Mouse (Mus musculus) hindbrain, embryonic 11.5 days (tissue): ENCODE data around the gene Ccn1. TPM values are rescaled to one million over a fixed set of nuclear protein-coding genes. Genes with fewer than 3 reads are reported as not detected.

Experiments
- ATAC-seq: fragments of 200-750 bp; cut with Nextera tagmentation; 2 replicates; pipeline ENCODE4 v1.8.0; 2017; ENCODE audit warnings: mild to moderate bottlenecking, moderate TSS enrichment, moderate library complexity; ENCODE audit not compliant: low FRiP score
- DNase-seq: peaks from one replicate; pipeline ENCODE4 v3.0.0-alpha.2; 2015; ENCODE audit warnings: low spot score
- H3K27ac ChIP-seq: fragments of 300-500 bp; sonication (generic); 2 replicates; pipeline ENCODE4 v1.5.1; 2014; ENCODE audit warnings: mild to moderate bottlenecking, low read depth, low read length
- H3K27me3 ChIP-seq: fragments of 300-500 bp; sonication (generic); 2 replicates; pipeline ENCODE4 v1.6.1; 2014; ENCODE audit warnings: mild to moderate bottlenecking, low read length, moderate library complexity, mixed read lengths; ENCODE audit not compliant: control insufficient read depth, insufficient read depth
- H3K36me3 ChIP-seq: fragments of 300-500 bp; sonication (generic); 2 replicates; pipeline ENCODE4 v1.6.1; 2014; ENCODE audit warnings: mild to moderate bottlenecking, low read length, moderate library complexity, mixed read lengths; ENCODE audit not compliant: control insufficient read depth, insufficient read depth
- H3K4me1 ChIP-seq: fragments of 300-500 bp; sonication (generic); replicated peaks from 2 replicates; pipeline ENCODE4 v1.6.1; 2014; ENCODE audit warnings: low read length, mixed read lengths; ENCODE audit not compliant: control insufficient read depth, insufficient read depth
- H3K4me2 ChIP-seq: fragments of 300-500 bp; sonication (generic); replicated peaks from 2 replicates; pipeline ENCODE4 v1.6.1; 2014; ENCODE audit warnings: mild to moderate bottlenecking, low read depth, low read length
- H3K4me3 ChIP-seq: fragments of 300-500 bp; sonication (generic); 2 replicates; pipeline ENCODE4 v1.5.1; 2014; ENCODE audit warnings: low read depth, low read length
- H3K9ac ChIP-seq: fragments of 300-500 bp; sonication (generic); 2 replicates; pipeline ENCODE4 v1.6.1; 2014; ENCODE audit warnings: low read depth, low read length
- H3K9me3 ChIP-seq: fragments of 300-500 bp; sonication (generic); 2 replicates; pipeline ENCODE4 v1.6.1; 2016; ENCODE audit warnings: low read length; ENCODE audit not compliant: control insufficient read depth
- WGBS: fragments of 180-500 bp; shearing (Covaris S2); extraction: QIAGEN DNeasy Blood & Tissue Kit; methylation state at CpG from one replicate; pipeline ENCODE4 v1.1.7; 2014; 5-methylcytosine and 5-hydroxymethylcytosine counted together
- polyA plus RNA-seq: library from polyadenylated mRNA; unstranded; fragments of >200 nt; fragmentation: Nextera tagmentation; extraction: Ambion mirVana; gene quantifications from 2 replicates; pipeline ENCODE4 v1.2.1, GENCODE M21; 2014

Gene Ccn1
- polyA plus RNA-seq: 23.5 and 23.7 TPM in 2 replicates

DNA sequence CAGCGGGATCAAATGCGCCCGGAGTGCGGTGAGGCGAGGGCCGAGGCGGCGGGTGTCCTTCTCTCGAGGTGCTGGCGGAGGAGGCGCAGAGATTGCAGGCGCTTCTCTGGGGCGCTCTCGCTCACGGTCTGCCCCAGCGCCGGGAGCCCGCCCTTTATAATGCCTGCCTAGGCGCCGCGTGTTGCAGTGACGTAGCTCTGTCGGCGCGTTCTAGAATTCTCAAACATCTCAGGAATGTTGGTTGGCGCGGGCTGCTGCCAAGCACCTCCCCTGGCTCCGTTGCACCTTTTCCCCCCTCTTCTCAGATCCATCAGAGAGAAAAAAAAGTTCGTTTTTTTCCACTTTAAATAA lies at the start of gene Ccn1:
Gene Ccn1 (minus strand): TSS at position 130 of the 351 bp plus-strand sequence.
- ATAC-seq (peak; percentile 58), DNase-seq (peak; percentile 86)
- H3K27me3 ChIP-seq: peaks cover 14% of the 10 kb centered on the region
- H3K4me2 ChIP-seq: peak within 1 kb of the TSS; percentile 76
- H3K4me1 ChIP-seq: peaks cover 20% of the 10 kb centered on the region
- WGBS: 0% methylated on average over 27 of the region's 29 CpGs
- H3K4me3 ChIP-seq: peak within 1 kb of the TSS; percentile 63
- H3K9me3 ChIP-seq: no peaks in the 10 kb centered on the region
- H3K9ac ChIP-seq: peak within 1 kb of the TSS; percentile 82
- H3K36me3 ChIP-seq: no peaks in the 10 kb centered on the region
- peak within 1 kb of the TSS; percentile 67 for H3K27ac ChIP-seq

DNA sequence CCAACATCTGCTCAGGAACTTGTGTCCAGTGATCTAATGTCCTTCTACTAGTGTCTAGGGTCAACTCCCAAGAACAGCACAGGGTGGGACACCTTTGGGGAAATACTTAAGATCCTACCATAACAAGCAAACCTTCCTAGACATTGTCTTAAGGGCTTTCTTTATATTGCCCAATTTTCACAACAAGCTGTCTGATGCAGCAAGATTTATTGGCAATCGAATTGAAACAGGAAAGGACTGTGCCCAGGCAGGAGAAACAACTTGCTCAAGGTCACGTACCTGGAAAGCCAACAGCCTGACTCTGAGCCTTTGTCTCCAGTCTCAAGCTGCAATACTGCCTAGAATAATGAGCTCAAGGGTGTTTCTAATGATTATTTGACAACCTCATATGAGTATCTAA lies 43.6 kb upstream of the Ccn1 start:
- no peak overlapping the region for H3K9ac ChIP-seq
- H3K4me1 ChIP-seq: no peaks in the 10 kb centered on the region
- no peaks in the 10 kb centered on the region for H3K9me3 ChIP-seq
- 91% methylated on average over 2 of the region's 2 CpGs for WGBS
- H3K4me2 ChIP-seq: no peak overlapping the region
- DNase-seq (no peak), ATAC-seq (no peak)
- H3K27ac ChIP-seq: no peak overlapping the region
- H3K4me3 ChIP-seq: no peak overlapping the region
- H3K27me3 ChIP-seq: no peaks in the 10 kb centered on the region
- no peaks in the 10 kb centered on the region for H3K36me3 ChIP-seq

DNA sequence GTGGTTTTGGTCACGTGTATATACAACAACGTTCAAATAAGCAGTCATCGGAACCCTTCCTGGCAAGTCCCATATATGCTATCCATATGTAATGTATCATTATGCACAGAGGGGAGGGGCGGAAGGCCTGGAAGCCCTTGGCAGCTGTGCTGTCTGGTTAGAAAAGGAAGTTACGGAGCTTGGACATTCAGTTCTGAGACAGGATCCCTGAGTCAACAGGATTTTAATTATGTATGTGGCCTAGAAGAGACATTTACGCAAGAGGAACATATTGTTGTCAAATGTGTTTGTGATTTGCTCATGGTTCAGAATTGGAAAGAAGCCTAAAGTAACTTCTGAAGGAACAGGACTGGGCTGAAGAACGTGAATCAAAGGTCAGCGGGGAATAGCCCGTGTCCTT lies 42.3 kb upstream of the Ccn1 start:
- WGBS: 84% methylated on average over 9 of the region's 9 CpGs
- ATAC-seq (no peak), DNase-seq (no peak)
- no peaks in the 10 kb centered on the region for H3K4me1 ChIP-seq
- H3K9me3 ChIP-seq: no peaks in the 10 kb centered on the region
- H3K36me3 ChIP-seq: no peaks in the 10 kb centered on the region
- no peak overlapping the region for H3K4me3 ChIP-seq
- no peak overlapping the region for H3K9ac ChIP-seq
- H3K4me2 ChIP-seq: no peak overlapping the region
- no peaks in the 10 kb centered on the region for H3K27me3 ChIP-seq
- no peak overlapping the region for H3K27ac ChIP-seq

DNA sequence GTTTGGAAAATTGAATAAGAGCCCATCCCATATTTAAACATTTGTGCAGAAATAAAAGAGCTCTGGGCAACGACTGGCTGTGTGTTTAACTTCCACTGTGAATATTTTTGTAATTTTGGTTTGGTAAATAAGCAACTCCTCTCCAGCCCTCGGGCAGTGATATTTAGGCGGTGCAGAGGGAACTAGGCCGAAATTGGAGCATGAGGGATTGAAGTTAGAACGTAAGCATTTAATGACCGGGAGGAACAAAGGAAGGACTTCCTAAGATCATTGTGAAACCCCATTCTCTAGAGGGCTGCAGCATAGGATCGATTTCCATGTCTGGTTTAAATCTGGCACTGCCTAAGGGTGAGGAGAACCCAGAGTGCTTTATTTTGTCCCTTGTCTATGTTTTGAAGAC lies 41.6 kb upstream of the Ccn1 start:
- DNase-seq (no peak), ATAC-seq (no peak)
- no peaks in the 10 kb centered on the region for H3K4me1 ChIP-seq
- no peaks in the 10 kb centered on the region for H3K27me3 ChIP-seq
- no peaks in the 10 kb centered on the region for H3K36me3 ChIP-seq
- H3K4me2 ChIP-seq: no peak overlapping the region
- H3K9ac ChIP-seq: no peak overlapping the region
- no peak overlapping the region for H3K4me3 ChIP-seq
- 70% methylated on average over 7 of the region's 7 CpGs for WGBS
- no peaks in the 10 kb centered on the region for H3K9me3 ChIP-seq
- H3K27ac ChIP-seq: no peak overlapping the region

DNA sequence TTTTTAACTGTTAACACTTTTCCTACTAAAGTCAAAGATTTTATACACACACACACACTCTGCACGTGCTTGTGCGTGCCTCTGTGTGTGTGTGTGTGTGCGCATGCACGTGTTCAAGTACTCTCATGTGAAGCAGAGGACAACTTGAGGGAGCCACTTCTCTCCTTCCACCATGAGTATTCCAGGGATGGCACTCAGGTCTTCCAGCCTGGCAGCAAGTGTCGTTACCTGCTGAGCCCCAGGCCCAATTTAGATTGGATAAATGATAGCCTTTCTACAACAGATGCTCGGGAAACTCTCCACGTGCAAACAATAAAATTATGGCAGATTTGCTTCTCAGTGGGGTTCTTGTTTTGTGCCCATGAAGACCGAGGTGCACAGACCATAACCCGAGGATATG lies 39.5 kb upstream of the Ccn1 start:
- Histone ChIP-seq H3K36me3 (no peaks in the 10 kb centered on the region), H3K9me3 (no peaks in the 10 kb centered on the region), H3K9ac (no peak overlapping the region), H3K27me3 (no peaks in the 10 kb centered on the region), H3K27ac (no peak overlapping the region), H3K4me3 (no peak overlapping the region), H3K4me2 (no peak overlapping the region), H3K4me1 (no peaks in the 10 kb centered on the region)
- no peak for DNase-seq
- 92% methylated on average over 9 of the region's 9 CpGs for WGBS
- ATAC-seq: no peak

DNA sequence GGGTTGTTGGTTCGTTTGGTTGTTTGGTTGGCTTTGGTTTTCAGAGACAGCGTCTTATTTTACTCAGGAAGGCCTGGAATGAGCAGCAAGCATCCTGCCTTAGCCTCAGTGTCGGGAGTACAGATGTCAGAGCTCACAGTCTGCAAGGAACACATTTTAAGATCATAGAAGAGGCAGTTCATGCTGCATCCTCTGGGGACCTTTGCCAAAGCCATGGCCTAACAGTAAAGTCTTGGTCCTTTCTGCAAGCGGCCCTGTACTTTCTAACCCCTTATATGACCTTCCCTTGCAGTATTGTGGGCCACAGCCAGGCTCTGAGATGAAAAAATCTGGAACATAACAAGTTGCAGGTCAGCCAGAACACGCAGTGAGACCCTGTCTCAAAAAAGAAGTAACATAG lies 38.1 kb upstream of the Ccn1 start:
- no peak overlapping the region for H3K27ac ChIP-seq
- H3K4me1 ChIP-seq: no peaks in the 10 kb centered on the region
- H3K9me3 ChIP-seq: no peaks in the 10 kb centered on the region
- ATAC-seq: no peak
- no peak overlapping the region for H3K4me3 ChIP-seq
- no peak for DNase-seq
- no peak overlapping the region for H3K4me2 ChIP-seq
- H3K36me3 ChIP-seq: no peaks in the 10 kb centered on the region
- H3K27me3 ChIP-seq: no peaks in the 10 kb centered on the region
- 72% methylated on average over 5 of the region's 5 CpGs for WGBS
- H3K9ac ChIP-seq: no peak overlapping the region

DNA sequence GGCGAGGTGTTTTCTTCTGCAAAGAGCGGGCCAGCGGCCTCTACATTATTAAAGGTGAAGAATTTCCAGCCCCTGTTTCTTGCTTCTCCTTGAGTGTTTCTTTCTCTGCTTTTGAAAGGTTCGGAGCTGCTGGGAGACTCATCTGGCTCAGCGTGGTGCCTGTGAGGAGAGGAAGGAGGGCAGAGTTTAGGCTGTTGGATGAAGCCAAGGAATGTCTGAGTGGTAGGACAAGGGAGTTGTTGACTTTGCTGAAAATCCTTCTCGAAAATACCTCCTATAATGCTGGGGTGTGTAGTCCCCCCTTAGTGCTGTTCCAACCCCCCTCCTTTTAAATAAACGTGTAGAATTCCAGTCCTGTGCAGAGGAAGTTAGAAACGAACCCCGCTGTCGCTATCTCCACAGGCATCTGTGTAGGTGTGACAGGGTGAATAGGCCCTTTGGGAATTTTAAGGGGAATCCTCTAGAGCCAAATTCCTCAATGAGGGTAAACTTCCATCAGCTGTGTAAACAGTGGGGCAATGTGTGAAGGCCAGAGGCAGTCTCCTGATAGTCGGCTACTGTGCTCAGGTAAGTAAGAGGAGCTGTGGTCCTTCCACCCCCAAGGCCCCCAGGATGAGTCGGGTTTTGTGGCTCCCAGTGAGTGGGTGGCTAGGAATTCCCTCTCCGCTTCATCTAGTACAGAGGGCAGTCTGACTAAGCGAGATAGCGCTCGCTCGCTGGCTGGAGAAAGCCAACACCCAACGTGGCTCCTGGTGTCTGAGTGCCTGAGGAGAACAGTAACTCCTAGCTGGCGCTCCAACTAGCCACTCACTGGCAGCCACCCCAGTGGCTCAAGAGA lies 35.0 kb upstream of the Ccn1 start:
- DNase-seq: no peak
- Histone ChIP-seq H3K4me3 (no peak overlapping the region), H3K4me1 (no peaks in the 10 kb centered on the region), H3K9me3 (no peaks in the 10 kb centered on the region), H3K4me2 (no peak overlapping the region), H3K27me3 (no peaks in the 10 kb centered on the region), H3K27ac (no peak overlapping the region), H3K36me3 (no peaks in the 10 kb centered on the region), H3K9ac (no peak overlapping the region)
- 42% methylated on average over 18 of the region's 19 CpGs for WGBS
- ATAC-seq: no peak

DNA sequence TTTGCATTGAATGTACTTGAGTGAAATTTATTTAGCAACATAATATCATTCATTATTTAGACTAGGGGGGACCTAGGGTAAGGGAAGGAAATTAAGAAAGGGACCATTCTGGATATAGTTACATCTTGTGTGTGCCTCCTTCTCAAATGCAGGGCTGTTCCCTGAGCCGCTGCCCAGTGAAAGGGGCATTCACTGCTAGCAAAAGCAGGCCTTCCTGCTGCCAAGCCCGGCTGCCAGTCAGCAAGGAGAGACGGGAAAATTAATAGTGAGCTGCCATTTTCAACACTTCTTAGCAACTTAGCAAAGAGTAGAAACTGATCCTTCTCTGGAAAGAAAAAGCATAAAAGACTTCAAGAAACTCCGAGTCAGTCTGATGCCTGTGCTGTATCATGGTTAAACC lies 34.4 kb upstream of the Ccn1 start:
- Histone ChIP-seq H3K4me1 (no peaks in the 10 kb centered on the region), H3K27ac (no peak overlapping the region), H3K27me3 (no peaks in the 10 kb centered on the region), H3K4me2 (no peak overlapping the region), H3K9ac (no peak overlapping the region), H3K36me3 (no peaks in the 10 kb centered on the region), H3K4me3 (no peak overlapping the region), H3K9me3 (no peaks in the 10 kb centered on the region)
- WGBS: 62% methylated on average over 4 of the region's 4 CpGs
- DNase-seq (no peak), ATAC-seq (no peak)

DNA sequence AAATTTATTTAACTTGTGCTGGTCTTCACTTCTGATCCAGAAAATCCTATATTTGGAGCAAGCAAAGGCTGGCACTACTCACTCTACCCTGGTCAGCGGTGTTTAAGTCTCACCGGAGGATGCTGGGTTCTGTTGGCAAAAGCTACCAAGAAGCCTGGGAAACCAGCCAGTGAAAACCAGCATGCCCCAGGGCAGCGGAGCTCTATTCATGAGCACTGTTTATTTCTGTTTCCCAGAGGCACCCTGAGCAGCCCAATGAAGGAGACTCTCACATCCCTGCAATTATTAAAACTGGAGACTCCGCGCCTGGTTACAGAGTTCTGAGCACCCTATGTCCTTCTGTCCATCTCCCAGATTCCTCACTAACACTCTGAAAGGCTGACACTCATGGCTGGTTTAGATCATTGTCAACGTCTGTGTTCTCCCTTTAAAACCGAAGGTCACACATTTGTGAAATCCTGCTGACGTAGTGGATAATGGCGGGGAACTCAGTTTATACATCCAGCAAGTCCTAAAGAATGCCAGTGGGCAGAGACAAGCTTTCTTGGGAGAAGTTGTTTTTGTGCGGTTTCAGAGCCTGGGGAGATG lies 31.7 kb upstream of the Ccn1 start:
- ATAC-seq: no peak
- Histone ChIP-seq H3K27me3 (no peaks in the 10 kb centered on the region), H3K9me3 (no peaks in the 10 kb centered on the region), H3K4me1 (no peaks in the 10 kb centered on the region), H3K4me2 (no peak overlapping the region), H3K36me3 (no peaks in the 10 kb centered on the region), H3K4me3 (no peak overlapping the region), H3K27ac (no peak overlapping the region), H3K9ac (no peak overlapping the region)
- no peak for DNase-seq
- WGBS: 80% methylated on average over 10 of the region's 10 CpGs
